Mouse (Mus musculus) kidney, postnatal 0 days (tissue): ENCODE measurements around the gene Smad1. TPM values are rescaled to one million over a fixed set of nuclear protein-coding genes. Genes with fewer than 3 reads are reported as not detected.

Source experiments
- ATAC-seq: fragments of 200-750 bp; cut with Nextera tagmentation; replicated peaks from 2 replicates; pipeline ENCODE4 v1.8.0; 2017; ENCODE audit warnings: low read depth, moderate number of reproducible peaks, moderate TSS enrichment, moderate library complexity; ENCODE audit not compliant: low FRiP score
- DNase-seq: peaks from one replicate; pipeline ENCODE4 v3.0.0-alpha.2; 2016; ENCODE audit warnings: low spot score
- H3K27ac ChIP-seq: fragments of 300-500 bp; sonication (generic); 2 replicates; pipeline ENCODE4 v1.5.1; 2014; ENCODE audit warnings: mild to moderate bottlenecking
- H3K27me3 ChIP-seq: fragments of 300-500 bp; sonication (generic); 2 replicates; pipeline ENCODE4 v1.6.1; 2014; ENCODE audit warnings: low read length, mixed read lengths; ENCODE audit not compliant: insufficient read depth
- H3K36me3 ChIP-seq: fragments of 300-500 bp; sonication (generic); 2 replicates; pipeline ENCODE4 v1.6.1; 2014; ENCODE audit warnings: low read length, mixed read lengths; ENCODE audit not compliant: insufficient read depth
- H3K4me1 ChIP-seq: fragments of 300-500 bp; sonication (generic); replicated peaks from 2 replicates; pipeline ENCODE4 v1.6.1; 2014; ENCODE audit warnings: antibody characterized with exemption, low read length, mixed read lengths; ENCODE audit not compliant: insufficient read depth
- H3K4me2 ChIP-seq: fragments of 300-500 bp; sonication (generic); 2 replicates; pipeline ENCODE4 v1.6.1; 2014; ENCODE audit warnings: mild to moderate bottlenecking, low read length, moderate library complexity, mixed read lengths
- H3K4me3 ChIP-seq: fragments of 300-500 bp; sonication (generic); replicated peaks from 2 replicates; pipeline ENCODE4 v1.5.1; 2014; ENCODE audit warnings: low read depth, low read length
- H3K9ac ChIP-seq: fragments of 300-500 bp; sonication (generic); 2 replicates; pipeline ENCODE4 v1.6.1; 2014; ENCODE audit warnings: low read depth, low read length
- H3K9me3 ChIP-seq: fragments of 300-500 bp; sonication (generic); replicated peaks from 2 replicates; pipeline ENCODE4 v1.6.1; 2016; ENCODE audit warnings: low read length, inconsistent platforms, mixed read lengths
- CTCF ChIP-seq: IDR thresholded peaks from 2 replicates; pipeline ENCODE4 v1.5.1; 2016; ENCODE audit warnings: antibody characterized with exemption, low read depth, mild to moderate bottlenecking, moderate library complexity
- WGBS: fragments of 180-500 bp; shearing (Covaris S2); extraction: QIAGEN DNeasy Blood & Tissue Kit; methylation state at CpG from one replicate; pipeline ENCODE4 v1.1.7; 2014; 5-methylcytosine and 5-hydroxymethylcytosine counted together
- polyA plus RNA-seq: library from polyadenylated mRNA; unstranded; fragments of >200 nt; fragmentation: Nextera tagmentation; extraction: Ambion mirVana; gene quantifications from 2 replicates; pipeline ENCODE4 v1.2.1, GENCODE M21; 2015

The Smad1 gene
- polyA plus RNA-seq, 1 experiment from 2014 or later, result 36.6 TPM

GRCm38 (mm10) chr8:79384276-79385271 is 14.7 kb downstream of the Smad1 start:
- DNase-seq, result peak; percentile 64
- H3K36me3 ChIP-seq, result no peaks in the 10 kb centered on the region
- peak overlapping the region; percentile 43 for H3K4me2 ChIP-seq
- WGBS, result 30% methylated on average over 25 of the region's 25 CpGs
- H3K27ac ChIP-seq, result no peak overlapping the region
- peak overlapping the region; percentile 1; the same call in 1 of the 2 replicates for H3K4me3 ChIP-seq
- TF ChIP-seq CTCF, result no peak
- no peaks in the 10 kb centered on the region for H3K27me3 ChIP-seq
- no peaks in the 10 kb centered on the region for H3K9me3 ChIP-seq
- peaks cover 20% of the 10 kb centered on the region for H3K4me1 ChIP-seq
- ATAC-seq, result no peak
- H3K9ac ChIP-seq, result no peak overlapping the region

GRCm38 (mm10) chr8:79382857-79383262 is 16.5 kb downstream of the Smad1 start:
- 20% methylated on average over 8 of the region's 8 CpGs for WGBS
- TF ChIP-seq CTCF, result no peak
- H3K36me3 ChIP-seq, result no peaks in the 10 kb centered on the region
- H3K4me2 ChIP-seq, result peak overlapping the region; percentile 4
- DNase-seq, result no peak
- H3K9me3 ChIP-seq, result no peaks in the 10 kb centered on the region
- no peak overlapping the region for H3K4me3 ChIP-seq
- H3K27ac ChIP-seq, result peak overlapping the region; percentile 32; the same call in 1 of the 2 replicates
- H3K4me1 ChIP-seq, result peaks cover 15% of the 10 kb centered on the region
- ATAC-seq, result peak; percentile 55; the same call in 1 of the 2 replicates
- H3K9ac ChIP-seq, result no peak overlapping the region
- no peaks in the 10 kb centered on the region for H3K27me3 ChIP-seq

GRCm38 (mm10) chr8:79381771-79382170 is 17.5 kb downstream of the Smad1 start:
- no peak overlapping the region for H3K4me2 ChIP-seq
- no peak overlapping the region for H3K9ac ChIP-seq
- peaks cover 4% of the 10 kb centered on the region; the same call in 1 of the 2 replicates for H3K36me3 ChIP-seq
- H3K4me3 ChIP-seq, result no peak overlapping the region
- no peak overlapping the region for H3K27ac ChIP-seq
- ATAC-seq, result no peak; the same call in 1 of the 2 replicates
- H3K4me1 ChIP-seq, result peaks cover 15% of the 10 kb centered on the region
- peak; percentile 81 for DNase-seq
- no peak for TF ChIP-seq CTCF
- no peaks in the 10 kb centered on the region for H3K27me3 ChIP-seq
- 45% methylated on average over 6 of the region's 6 CpGs for WGBS
- no peaks in the 10 kb centered on the region for H3K9me3 ChIP-seq

GRCm38 (mm10) chr8:79380386-79380785 is 18.9 kb downstream of the Smad1 start:
- Histone ChIP-seq H3K9me3 (no peaks in the 10 kb centered on the region), H3K4me2 (no peak overlapping the region), H3K4me1 (peaks cover 20% of the 10 kb centered on the region), H3K36me3 (peaks cover 4% of the 10 kb centered on the region; the same call in 1 of the 2 replicates), H3K9ac (no peak overlapping the region), H3K4me3 (no peak overlapping the region), H3K27me3 (no peaks in the 10 kb centered on the region), H3K27ac (no peak overlapping the region)
- no peak for ATAC-seq
- TF ChIP-seq CTCF, result no peak
- DNase-seq, result no peak
- whole genome bisulfite sequencing, result 88% methylated on average over 1 of the region's 1 CpGs

GRCm38 (mm10) chr8:79379971-79380370 is 19.3 kb downstream of the Smad1 start:
- 62% methylated on average over 14 of the region's 14 CpGs for WGBS
- TF ChIP-seq CTCF, result no peak
- Histone ChIP-seq H3K4me3 (no peak overlapping the region), H3K36me3 (peaks cover 4% of the 10 kb centered on the region; the same call in 1 of the 2 replicates), H3K9ac (no peak overlapping the region), H3K4me2 (no peak overlapping the region), H3K9me3 (no peaks in the 10 kb centered on the region), H3K27me3 (no peaks in the 10 kb centered on the region), H3K27ac (no peak overlapping the region), H3K4me1 (peaks cover 24% of the 10 kb centered on the region)
- DNase-seq, result no peak
- ATAC-seq, result no peak

- H3K27ac ChIP-seq, result no peak overlapping the region
- H3K4me2 ChIP-seq, result no peak overlapping the region
- 77% methylated on average over 9 of the region's 9 CpGs for WGBS
- H3K27me3 ChIP-seq, result no peaks in the 10 kb centered on the region
- ATAC-seq (no peak), DNase-seq (no peak)
- H3K36me3 ChIP-seq, result peaks cover 6% of the 10 kb centered on the region; the same call in 1 of the 2 replicates
- H3K9me3 ChIP-seq, result no peaks in the 10 kb centered on the region
- no peak overlapping the region for H3K9ac ChIP-seq
- H3K4me3 ChIP-seq, result no peak overlapping the region
- H3K4me1 ChIP-seq, result peaks cover 16% of the 10 kb centered on the region
- no peak for TF ChIP-seq CTCF
Measured at GRCm38 (mm10) chr8:79376648-79377047, 22.7 kb downstream of the Smad1 start.
